Mouse (Mus musculus): ENCODE results near the gene Ccdc144b. TPM values are rescaled to one million over a fixed set of nuclear protein-coding genes. Genes with fewer than 3 reads are reported as not detected.
A peak's percentile ranks its signal among the peaks of the same experiment; 100 is the strongest.

Ccdc144b gene
- polyA plus RNA-seq, 1 experiment from 2014 or later: not detected

GRCm38 (mm10) chr3:36025732-36026131, 27.6 kb downstream of the Ccdc144b start:
- H3K4me3 ChIP-seq (replicated peaks): no peak overlapping the region
- 67% methylated on average over 6 of the region's 6 CpGs for WGBS (ENCODE audit: insufficient replicate concordance)
- no peaks in the 10 kb centered on the region for H3K36me3 ChIP-seq
- no peak for ATAC-seq (ENCODE audit: low read depth)
- H3K4me2 ChIP-seq: no peak overlapping the region
- no peak overlapping the region for H3K27ac ChIP-seq
- no peaks in the 10 kb centered on the region for H3K9me3 ChIP-seq (replicated peaks)
- no peak for DNase-seq
- H3K4me1 ChIP-seq (replicated peaks): no peaks in the 10 kb centered on the region
- H3K9ac ChIP-seq: no peak overlapping the region
- H3K27me3 ChIP-seq: no peaks in the 10 kb centered on the region

- no peak for ATAC-seq (ENCODE audit: low read depth)
- WGBS (ENCODE audit: insufficient replicate concordance): 64% methylated on average over 3 of the region's 3 CpGs
Measured at GRCm38 (mm10) chr3:36011239-36011638, 42.1 kb downstream of the Ccdc144b start.

GRCm38 (mm10) chr3:36008411-36009154, 44.8 kb downstream of the Ccdc144b start:
- H3K27ac ChIP-seq: no peak overlapping the region
- no peaks in the 10 kb centered on the region for H3K27me3 ChIP-seq
- H3K9ac ChIP-seq: no peak overlapping the region
- no peaks in the 10 kb centered on the region for H3K36me3 ChIP-seq
- 61% methylated on average over 4 of the region's 4 CpGs for WGBS (ENCODE audit: insufficient replicate concordance)
- H3K4me3 ChIP-seq (replicated peaks): no peak overlapping the region
- ATAC-seq (ENCODE audit: low read depth) (no peak), DNase-seq (no peak)
- H3K4me2 ChIP-seq: no peak overlapping the region
- H3K9me3 ChIP-seq (replicated peaks): no peaks in the 10 kb centered on the region
- H3K4me1 ChIP-seq (replicated peaks): no peaks in the 10 kb centered on the region

More at GRCm38 (mm10) chr3:36011239-36011638, 42.1 kb downstream of the Ccdc144b start:
- DNase-seq: no peak
- no peaks in the 10 kb centered on the region for H3K9me3 ChIP-seq (replicated peaks)
- no peaks in the 10 kb centered on the region for H3K4me1 ChIP-seq (replicated peaks)
- H3K9ac ChIP-seq: no peak overlapping the region
- no peaks in the 10 kb centered on the region for H3K27me3 ChIP-seq
- no peak overlapping the region for H3K27ac ChIP-seq
- H3K36me3 ChIP-seq: no peaks in the 10 kb centered on the region
- H3K4me3 ChIP-seq (replicated peaks): no peak overlapping the region
- H3K4me2 ChIP-seq: no peak overlapping the region

GRCm38 (mm10) chr3:36004028-36004895, 49.1 kb downstream of the Ccdc144b start:
- no peak overlapping the region for H3K27ac ChIP-seq
- H3K27me3 ChIP-seq: no peaks in the 10 kb centered on the region
- no peak overlapping the region for H3K4me2 ChIP-seq
- no peaks in the 10 kb centered on the region for H3K9me3 ChIP-seq (replicated peaks)
- H3K4me3 ChIP-seq (replicated peaks): no peak overlapping the region
- no peak for ATAC-seq (ENCODE audit: low read depth)
- 68% methylated on average over 4 of the region's 4 CpGs for WGBS (ENCODE audit: insufficient replicate concordance)
- H3K9ac ChIP-seq: no peak overlapping the region
- H3K36me3 ChIP-seq: no peaks in the 10 kb centered on the region
- peaks cover 7% of the 10 kb centered on the region for H3K4me1 ChIP-seq (replicated peaks)
- DNase-seq: no peak

GRCm38 (mm10) chr3:36000275-36001239, 52.8 kb downstream of the Ccdc144b start, which contains the start of gene Mccc1:
Mccc1 (minus strand) TSS chr3:36000678.
- peak; percentile 99 for ATAC-seq (ENCODE audit: low read depth)
- 4% methylated on average over 39 of the region's 39 CpGs for WGBS (ENCODE audit: insufficient replicate concordance)

GRCm38 (mm10) chr3:35994552-35995531, 58.5 kb downstream of the Ccdc144b start:
- Histone ChIP-seq H3K27ac (no peak overlapping the region), H3K4me2 (no peak overlapping the region), H3K4me3 (replicated peaks) (no peak overlapping the region), H3K9ac (no peak overlapping the region), H3K36me3 (peaks cover 6% of the 10 kb centered on the region), H3K4me1 (replicated peaks) (peaks cover 7% of the 10 kb centered on the region), H3K9me3 (replicated peaks) (no peaks in the 10 kb centered on the region), H3K27me3 (no peaks in the 10 kb centered on the region)
- ATAC-seq (ENCODE audit: low read depth) (0 out of 2 replicates have a peak, but pooled peaks have one; percentile 12), DNase-seq (no peak)
- WGBS (ENCODE audit: insufficient replicate concordance): 61% methylated on average over 11 of the region's 11 CpGs

More at GRCm38 (mm10) chr3:36000275-36001239, 52.8 kb downstream of the Ccdc144b start, which contains the start of gene Mccc1:
- peak within 1 kb of the TSS; percentile 67 for H3K4me2 ChIP-seq
- H3K9me3 ChIP-seq (replicated peaks): no peaks in the 10 kb centered on the region
- H3K27ac ChIP-seq: peak within 1 kb of the TSS; percentile 69
- H3K36me3 ChIP-seq: no peaks in the 10 kb centered on the region
- H3K4me3 ChIP-seq (replicated peaks): peak within 1 kb of the TSS; percentile 71
- H3K4me1 ChIP-seq (replicated peaks): peaks cover 7% of the 10 kb centered on the region
- DNase-seq: peak; percentile 83
- no peaks in the 10 kb centered on the region for H3K27me3 ChIP-seq
- peak within 1 kb of the TSS; percentile 68 for H3K9ac ChIP-seq

- H3K4me3 ChIP-seq (replicated peaks): no peak overlapping the region
- ATAC-seq (ENCODE audit: low read depth) (no peak), DNase-seq (no peak)
- H3K9ac ChIP-seq: no peak overlapping the region
- no peaks in the 10 kb centered on the region for H3K9me3 ChIP-seq (replicated peaks)
- no peaks in the 10 kb centered on the region for H3K27me3 ChIP-seq
- H3K36me3 ChIP-seq: peaks cover 16% of the 10 kb centered on the region
- no peak overlapping the region for H3K27ac ChIP-seq
- no peak overlapping the region for H3K4me2 ChIP-seq
- WGBS (ENCODE audit: insufficient replicate concordance): 81% methylated on average over 7 of the region's 7 CpGs
- peaks cover 4% of the 10 kb centered on the region for H3K4me1 ChIP-seq (replicated peaks)
Measured at GRCm38 (mm10) chr3:35990715-35991114, 62.6 kb downstream of the Ccdc144b start.

- no peak overlapping the region for H3K9ac ChIP-seq
- no peaks in the 10 kb centered on the region for H3K4me1 ChIP-seq (replicated peaks)
- no peak overlapping the region for H3K4me3 ChIP-seq (replicated peaks)
- ATAC-seq (ENCODE audit: low read depth) (no peak), DNase-seq (no peak)
- no peak overlapping the region for H3K4me2 ChIP-seq
- no peaks in the 10 kb centered on the region for H3K9me3 ChIP-seq (replicated peaks)
- peaks cover 15% of the 10 kb centered on the region for H3K36me3 ChIP-seq
- no peak overlapping the region for H3K27ac ChIP-seq
- 82% methylated on average over 6 of the region's 6 CpGs for WGBS (ENCODE audit: insufficient replicate concordance)
- no peaks in the 10 kb centered on the region for H3K27me3 ChIP-seq
Measured at GRCm38 (mm10) chr3:35988031-35988430, 65.3 kb downstream of the Ccdc144b start.

- DNase-seq (no peak), ATAC-seq (ENCODE audit: low read depth) (no peak)
- no peaks in the 10 kb centered on the region for H3K9me3 ChIP-seq (replicated peaks)
- H3K4me1 ChIP-seq (replicated peaks): no peaks in the 10 kb centered on the region
- no peak overlapping the region for H3K4me2 ChIP-seq
- no peaks in the 10 kb centered on the region for H3K27me3 ChIP-seq
- H3K9ac ChIP-seq: no peak overlapping the region
- H3K36me3 ChIP-seq: peaks cover 17% of the 10 kb centered on the region
- H3K27ac ChIP-seq: no peak overlapping the region
- no peak overlapping the region for H3K4me3 ChIP-seq (replicated peaks)
- WGBS (ENCODE audit: insufficient replicate concordance): 69% methylated on average over 6 of the region's 6 CpGs
Measured at GRCm38 (mm10) chr3:35986266-35986665, 67.1 kb downstream of the Ccdc144b start.

- ATAC-seq (ENCODE audit: low read depth): no peak
Measured at GRCm38 (mm10) chr3:35973551-35973950, 79.8 kb downstream of the Ccdc144b start.

More at GRCm38 (mm10) chr3:35973551-35973950, 79.8 kb downstream of the Ccdc144b start:
- Histone ChIP-seq H3K27me3 (no peaks in the 10 kb centered on the region), H3K4me2 (no peak overlapping the region), H3K4me1 (replicated peaks) (no peaks in the 10 kb centered on the region), H3K4me3 (replicated peaks) (no peak overlapping the region), H3K36me3 (peaks cover 8% of the 10 kb centered on the region), H3K9me3 (replicated peaks) (no peaks in the 10 kb centered on the region), H3K27ac (no peak overlapping the region), H3K9ac (no peak overlapping the region)
- DNase-seq: no peak
- 59% methylated on average over 7 of the region's 7 CpGs for WGBS (ENCODE audit: insufficient replicate concordance)
